Mouse (Mus musculus): Measurements from ENCODE around the gene Plekhn1. TPM values are rescaled to one million over a fixed set of nuclear protein-coding genes. Genes with fewer than 3 reads are reported as not detected.

Plekhn1 gene
- polyA plus RNA-seq (2021; fragmentation: Nextera tagmentation), result 3.7 and 15.2 TPM in 2 replicates
- long read RNA-seq, experiment 1, partial matches to known transcripts, result 7 of 16 reads
- long read RNA-seq, experiment 1, other reads (novel, unspliced or antisense), result 9 of 16 reads
- long read RNA-seq, experiment 2, partial matches to known transcripts, result 4 of 6 reads
- long read RNA-seq, experiment 2, other reads (novel, unspliced or antisense), result 2 of 6 reads

DNA sequence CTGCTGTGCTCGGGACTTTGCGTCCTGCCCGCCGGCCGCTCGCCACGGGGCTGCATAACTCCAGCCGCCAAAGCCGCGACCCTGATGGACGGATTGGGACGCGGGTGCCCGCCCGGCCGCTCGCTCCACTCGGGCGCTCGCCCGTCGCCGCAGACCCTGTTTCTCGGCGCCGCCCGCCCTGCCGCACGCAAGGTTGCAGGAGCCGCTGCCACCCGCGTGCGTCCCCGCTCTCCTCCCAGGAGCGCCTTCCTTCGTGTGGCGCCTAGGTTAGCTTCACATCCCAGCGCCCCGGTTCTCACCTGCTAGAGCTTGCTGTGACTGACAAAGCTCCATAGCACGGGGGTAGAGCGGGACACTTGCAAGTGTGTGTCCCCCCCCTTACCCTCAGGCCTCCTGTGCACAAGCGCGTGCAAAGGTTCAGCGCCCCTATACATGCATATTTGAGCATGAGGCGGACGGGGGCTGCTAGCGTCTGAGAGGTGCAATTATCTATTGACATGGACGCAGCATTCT is at the start of gene Plekhn1:
Gene Plekhn1, minus strand, starts transcription at position 157 of the 513 bp plus-strand sequence.

DNA sequence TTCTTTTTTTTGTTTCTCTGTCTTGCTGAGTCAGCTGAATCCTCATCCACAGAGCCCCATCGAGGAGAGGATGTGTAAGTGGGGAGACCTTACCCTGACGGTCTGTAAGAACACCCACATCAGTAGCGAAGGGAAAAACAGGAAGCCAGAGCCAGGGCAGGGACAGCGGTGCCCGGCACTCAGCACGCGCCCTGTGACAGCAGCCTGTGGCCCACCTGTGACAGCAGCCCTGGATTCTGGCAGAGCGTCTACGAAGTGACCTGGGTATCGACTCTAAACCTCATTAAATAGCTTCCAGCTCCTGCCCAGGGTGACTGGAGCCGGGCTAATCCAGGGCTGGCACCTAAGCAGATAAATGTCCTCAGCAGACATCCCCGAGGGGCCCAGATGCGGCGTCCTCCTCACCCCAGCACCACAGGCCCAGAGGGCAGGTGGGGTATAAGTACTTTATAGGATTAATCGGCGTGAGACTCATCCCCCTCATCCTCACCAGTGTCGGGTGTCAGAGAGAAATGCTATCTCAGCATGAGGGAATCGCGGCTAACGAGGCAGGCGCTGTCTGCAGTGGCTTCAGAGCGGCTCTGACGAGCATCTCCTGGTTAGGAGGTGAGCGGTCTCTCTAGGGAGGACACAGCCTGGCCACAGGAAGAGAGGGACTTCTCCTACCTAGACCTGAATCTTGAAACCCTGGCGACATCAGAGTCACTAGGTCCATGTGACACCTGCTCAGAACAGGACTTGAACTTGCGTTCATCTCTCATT is 20.6 kb upstream of the Plekhn1 start, which contains the start of gene Samd11:
Gene Samd11, minus strand, starts transcription at position 580 of the 762 bp plus-strand sequence.

DNA sequence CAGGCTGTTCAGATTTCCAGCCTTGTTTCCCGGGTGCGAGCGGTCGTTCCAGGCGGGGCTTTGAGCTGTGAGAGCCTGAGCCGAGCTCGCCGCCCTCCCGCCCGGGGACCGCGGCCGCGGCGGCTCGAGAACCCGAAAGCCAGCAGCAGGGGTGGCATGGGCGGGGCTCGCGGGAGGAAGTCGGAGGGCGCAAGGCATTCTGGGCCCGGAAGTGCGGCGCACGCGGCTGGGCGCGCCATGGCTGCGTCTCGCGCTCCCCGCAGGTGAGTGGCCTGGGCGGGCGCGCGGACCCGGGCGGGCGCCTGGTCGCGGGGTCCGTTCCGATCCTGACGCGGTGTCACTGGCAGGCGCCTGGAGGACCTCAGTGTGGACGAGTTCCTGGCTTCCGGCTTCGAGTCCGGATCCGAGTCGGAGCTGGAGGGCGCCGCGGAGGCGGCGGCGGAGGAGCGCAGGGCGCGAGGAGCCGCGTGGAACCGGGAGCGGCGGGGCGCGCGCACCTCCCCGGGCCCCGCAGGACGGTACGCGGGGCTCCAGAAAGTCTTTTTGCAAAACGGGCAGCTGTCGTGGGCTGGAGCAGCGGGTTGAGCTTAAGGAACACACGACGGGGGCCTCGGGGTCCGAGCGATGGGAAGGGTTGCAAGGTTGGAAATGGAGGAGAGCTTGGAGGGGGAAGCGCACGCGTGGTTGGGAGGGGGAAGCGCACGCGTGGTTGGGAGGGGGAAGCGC is 1.3 kb upstream of the Plekhn1 start, which contains the start of gene Noc2l:
Gene Noc2l, plus strand, starts transcription at position 203 of the 726 bp plus-strand sequence.

DNA sequence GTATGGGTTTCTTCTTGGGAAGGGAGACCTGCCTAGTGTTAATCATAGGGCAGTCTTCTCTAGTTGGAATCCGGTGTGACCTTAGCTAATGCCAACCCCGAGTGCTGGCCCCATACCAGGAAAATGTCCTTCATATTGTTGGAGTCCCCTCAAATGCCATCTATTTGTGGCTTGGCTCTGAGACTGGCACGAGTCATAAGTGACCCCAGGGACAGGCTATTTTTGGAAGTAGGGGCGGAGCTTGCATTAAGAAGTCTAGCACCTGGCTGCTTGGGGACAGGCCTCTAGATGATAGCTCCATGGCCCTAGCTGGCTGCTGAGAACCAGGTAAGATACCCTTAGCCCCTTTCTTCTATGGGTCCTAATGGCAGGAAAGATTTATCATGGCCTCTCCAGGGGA is 19.0 kb downstream of the Plekhn1 start, which contains the start of gene Perm1:
Gene Perm1, plus strand, starts transcription at position 220 of the 400 bp plus-strand sequence.

DNA sequence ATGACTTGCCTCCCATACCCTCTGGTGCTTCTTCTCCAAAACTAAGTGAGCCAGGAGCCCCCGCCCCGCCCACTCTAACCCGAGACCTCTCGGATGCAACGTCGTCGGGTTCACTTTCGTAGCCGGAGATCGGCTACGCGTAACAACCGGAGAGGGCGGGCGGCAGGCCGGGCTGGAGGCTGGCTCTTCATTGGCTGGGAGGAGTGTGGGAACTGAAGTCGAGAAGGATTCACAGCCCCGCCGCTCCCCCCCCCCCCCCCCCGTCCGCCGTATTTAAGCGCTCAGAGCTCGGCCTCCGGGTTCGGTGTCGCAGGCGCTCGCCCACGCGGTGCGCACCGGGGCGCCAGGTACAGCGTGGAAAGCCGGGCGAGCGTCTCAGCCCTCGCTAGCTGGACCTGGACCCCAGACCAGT is 31.6 kb downstream of the Plekhn1 start, which contains the start of gene AW011738:
Gene AW011738, plus strand, starts transcription at position 304 of the 412 bp plus-strand sequence.

DNA sequence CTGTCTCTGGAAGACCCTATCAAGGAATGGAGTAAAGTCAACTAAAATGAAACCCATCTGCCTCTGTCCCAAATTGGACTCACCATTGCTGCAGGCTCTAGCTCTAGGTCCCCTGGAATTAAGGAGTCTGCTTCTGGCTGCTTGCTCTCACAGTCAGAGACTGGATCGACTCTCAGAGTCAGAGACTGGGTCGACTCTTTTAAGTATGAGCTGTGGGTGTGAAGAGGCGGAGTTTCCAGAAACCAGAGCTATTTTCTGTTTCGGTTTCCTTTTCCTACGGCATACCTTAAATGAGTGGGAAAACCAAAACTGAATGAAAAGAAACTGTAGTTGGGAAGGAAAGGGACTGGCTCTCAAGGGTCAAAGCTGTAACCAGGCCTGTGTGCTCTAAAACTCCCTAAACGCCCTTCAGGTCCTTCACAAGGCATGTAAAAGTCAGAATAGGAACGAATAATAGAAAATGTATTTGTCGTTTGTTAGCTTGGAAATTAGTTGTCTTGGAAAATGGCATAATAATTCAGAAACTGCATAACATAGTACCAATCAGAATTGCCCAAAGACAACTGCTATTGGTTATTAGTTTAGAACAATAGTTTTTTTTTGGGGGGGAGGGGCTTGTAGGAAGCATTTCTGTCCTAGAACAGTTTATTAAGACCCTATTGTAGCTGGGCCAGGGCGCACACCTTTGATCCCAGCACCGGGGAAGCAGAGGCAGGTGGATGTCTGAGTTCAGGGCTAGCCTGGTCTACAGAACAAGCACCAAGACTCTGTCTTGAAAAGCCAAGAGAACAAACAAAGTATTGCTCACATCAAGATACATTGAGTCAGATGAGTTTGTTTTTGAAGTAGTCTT is 33.8 kb downstream of the Plekhn1 start, which contains the start of gene Isg15:
Gene Isg15, minus strand, starts transcription at position 196 of the 853 bp plus-strand sequence.

DNA sequence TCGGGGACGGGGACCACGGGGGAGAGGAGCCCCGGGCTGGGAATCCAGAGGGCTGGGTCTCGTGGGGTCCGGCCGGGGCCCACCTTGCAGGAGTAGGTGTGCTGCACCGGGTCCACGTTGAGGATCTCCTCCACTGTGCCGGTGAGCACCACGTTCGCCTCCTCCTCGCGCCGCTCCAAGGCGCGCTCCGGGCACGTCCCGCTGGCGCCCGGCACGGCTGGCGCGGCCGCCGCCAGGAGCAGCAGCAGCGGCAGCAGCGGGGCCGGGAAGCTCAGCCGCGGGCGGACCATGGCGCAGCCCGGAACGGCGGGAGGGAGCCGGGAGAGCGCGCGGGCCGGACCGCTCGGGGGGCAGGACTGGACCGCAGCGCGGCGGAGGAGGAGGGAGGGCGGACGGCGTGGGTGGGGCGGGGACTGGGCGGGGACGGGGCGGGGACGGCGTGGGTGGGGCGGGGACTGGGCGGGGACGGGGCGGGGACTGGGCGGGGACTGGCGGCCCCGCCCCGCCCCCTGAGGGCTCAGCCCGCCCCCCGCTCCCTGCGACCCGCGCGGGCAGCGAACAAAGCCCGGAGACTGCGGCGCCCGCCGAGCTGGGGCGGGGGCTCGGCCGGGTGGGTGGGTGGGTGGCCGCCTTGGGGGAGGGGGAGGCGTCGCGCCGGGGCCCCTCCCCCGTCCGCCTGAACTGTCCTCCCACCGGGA is 37.4 kb downstream of the Plekhn1 start, which contains the start of gene Agrn:
Gene Agrn, minus strand, starts transcription at position 358 of the 698 bp plus-strand sequence.

Other genes starting within 250 kb of the Plekhn1 start
- gene B3galt6, start 242.2 kb downstream of the Plekhn1 start, polyA plus RNA-seq (2021; fragmentation: Nextera tagmentation), result 21.1 and 25.1 TPM in 2 replicates
- 147 and 170 TPM in 2 replicates for gene Sdf4, start 242.0 kb downstream of the Plekhn1 start, polyA plus RNA-seq (2021; fragmentation: Nextera tagmentation)
- gene Tnfrsf4, start 221.0 kb downstream of the Plekhn1 start, polyA plus RNA-seq (2021; fragmentation: Nextera tagmentation), result 0.29 and 0.39 TPM in 2 replicates
- gene Tnfrsf18, start 208.7 kb downstream of the Plekhn1 start, polyA plus RNA-seq (2021; fragmentation: Nextera tagmentation), result 0.38 and 0.67 TPM in 2 replicates
- gene Ttll10, start 175.4 kb downstream of the Plekhn1 start, polyA plus RNA-seq (2021; fragmentation: Nextera tagmentation), result not detected in 2 replicates
- gene 9430015G10Rik, start 124.9 kb downstream of the Plekhn1 start, polyA plus RNA-seq (2021; fragmentation: Nextera tagmentation), result 5.7 and 8.9 TPM in 2 replicates
- 0.06 and 0.13 TPM in 2 replicates for gene Rnf223, start 104.3 kb downstream of the Plekhn1 start, polyA plus RNA-seq (2021; fragmentation: Nextera tagmentation)
- gene Agrn, start 37.4 kb downstream of the Plekhn1 start, polyA plus RNA-seq (2021; fragmentation: Nextera tagmentation), result 12.9 and 13.2 TPM in 2 replicates
- 0.48 and 3.8 TPM in 2 replicates for gene Isg15, start 34.0 kb downstream of the Plekhn1 start, polyA plus RNA-seq (2021; fragmentation: Nextera tagmentation)
- 1.5 and 1.6 TPM in 2 replicates for gene AW011738, start 31.6 kb downstream of the Plekhn1 start, polyA plus RNA-seq (2021; fragmentation: Nextera tagmentation)
- gene Perm1, start 19.0 kb downstream of the Plekhn1 start, polyA plus RNA-seq (2021; fragmentation: Nextera tagmentation), result 0.33 and 0.35 TPM in 2 replicates
- 11.3 and 34.1 TPM in 2 replicates for gene Noc2l, start 1.2 kb upstream of the Plekhn1 start, polyA plus RNA-seq (2021; fragmentation: Nextera tagmentation)
- gene Samd11, start 20.8 kb upstream of the Plekhn1 start, polyA plus RNA-seq (2021; fragmentation: Nextera tagmentation), result 0.66 and 0.77 TPM in 2 replicates
- not detected in 2 replicates for gene Vmn2r-ps159, start 96.2 kb upstream of the Plekhn1 start, polyA plus RNA-seq (2021; fragmentation: Nextera tagmentation)

Data from left cerebral cortex, adult 6 months (tissue).